Mouse (Mus musculus) CH12.LX (cell line): ENCODE measurements around the gene Dnaaf2. TPM values are rescaled to one million over a fixed set of nuclear protein-coding genes. Genes with fewer than 3 reads are reported as not detected.

Experiments
- DNase-seq: peaks from one replicate; pipeline ENCODE4 v3.0.0-alpha.2; 2013; ENCODE audit errors: extremely low read depth
- H3K27ac ChIP-seq: 2 replicates; pipeline ENCODE4 v1.5.1; 2012; ENCODE audit warnings: low read depth, mild to moderate bottlenecking, control low read depth, moderate library complexity; ENCODE audit not compliant: insufficient read depth
- H3K27me3 ChIP-seq: replicated peaks from 2 replicates; pipeline ENCODE3; 2012; ENCODE audit warnings: inconsistent platforms
- H3K36me3 ChIP-seq, 2 experiments: replicated peaks in 1 of 2; 2 replicates each; pipeline versions ENCODE3 to v1.6.1; 2012; ENCODE audit warnings: inconsistent platforms in 1 of 2, low read length in 1 of 2, mild to moderate bottlenecking in 1 of 2, mixed read lengths in 1 of 2, moderate library complexity in 1 of 2; ENCODE audit not compliant: control insufficient read depth in 1 of 2, insufficient read depth in 1 of 2
- H3K4me1 ChIP-seq, 2 experiments: 2 replicates each; pipeline ENCODE4 v1.6.1; 2012; ENCODE audit warnings: inconsistent platforms in 1 of 2, moderate library complexity in 1 of 2; ENCODE audit not compliant: insufficient read depth in 2 of 2, control insufficient read depth in 1 of 2
- H3K4me2 ChIP-seq: 2 replicates; pipeline ENCODE4 v1.6.1; 2012; ENCODE audit warnings: low read depth, mild to moderate bottlenecking, control low read depth; ENCODE audit not compliant: poor library complexity, insufficient read depth, severe bottlenecking
- H3K4me3 ChIP-seq, 3 experiments: fragments of 150-350 bp in 1 of 3; sonication (generic) in 1 of 3; replicated peaks in 1 of 3; 2 replicates each; pipeline versions ENCODE3 to v1.5.1; 2011 to 2012; ENCODE audit warnings: low read depth in 2 of 3, low read length in 2 of 3, mild to moderate bottlenecking in 2 of 3, moderate library complexity in 2 of 3, control low read depth in 1 of 3, improper control_type of control experiment in 1 of 3, inconsistent platforms in 1 of 3, mixed read lengths in 1 of 3; ENCODE audit not compliant: poor library complexity in 1 of 3
- H3K79me2 ChIP-seq: replicated peaks from 2 replicates; pipeline ENCODE4 v1.6.1; 2012; ENCODE audit warnings: mild to moderate bottlenecking, moderate library complexity; ENCODE audit not compliant: control insufficient read depth, poor library complexity, insufficient read depth, severe bottlenecking; ENCODE audit errors: extremely low read depth
- H3K9ac ChIP-seq: 2 replicates; pipeline ENCODE4 v1.6.1; 2012; ENCODE audit warnings: low read depth, mild to moderate bottlenecking, control low read depth, moderate library complexity; ENCODE audit not compliant: insufficient read depth
- H3K9me3 ChIP-seq: replicated peaks from 2 replicates; pipeline ENCODE3; 2012; ENCODE audit warnings: low read length, inconsistent platforms, mixed read lengths
- CHD2 ChIP-seq: IDR thresholded peaks from 2 replicates; pipeline ENCODE4 v1.6.1; 2011; ENCODE audit warnings: low read length, improper control_type of control experiment
- CTCF ChIP-seq, 2 experiments: IDR thresholded peaks in 1 of 2; conservative IDR thresholded peaks in 1 of 2; 2 replicates each; pipeline ENCODE4 v1.5.1; 2011 to 2012; ENCODE audit warnings: low read depth in 2 of 2, low read length in 2 of 2, improper control_type of control experiment in 1 of 2, inconsistent platforms in 1 of 2, mild to moderate bottlenecking in 1 of 2, moderate library complexity in 1 of 2
- E2F4 ChIP-seq: IDR thresholded peaks from 2 replicates; pipeline ENCODE4 v1.6.1; 2011; ENCODE audit warnings: low read depth, low read length, improper control_type of control experiment; ENCODE audit not compliant: insufficient replicate concordance
- ELF1 ChIP-seq: IDR thresholded peaks from 2 replicates; pipeline ENCODE4 v1.6.1; 2014; ENCODE audit warnings: low read depth, mild to moderate bottlenecking, inconsistent platforms, low read length, improper control_type of control experiment
- EP300 ChIP-seq: IDR thresholded peaks from 2 replicates; pipeline ENCODE4 v1.6.1; 2011; ENCODE audit warnings: low read length, improper control_type of control experiment
- HCFC1 ChIP-seq: IDR thresholded peaks from 2 replicates; pipeline ENCODE4 v1.6.1; 2012; ENCODE audit warnings: low read depth, mild to moderate bottlenecking, inconsistent platforms, low read length, improper control_type of control experiment
- IRF4 ChIP-seq: IDR thresholded peaks from 2 replicates; pipeline ENCODE4 v1.6.1; 2014; ENCODE audit warnings: low read depth, mild to moderate bottlenecking, inconsistent platforms, low read length, improper control_type of control experiment
- JUN ChIP-seq: IDR thresholded peaks from 2 replicates; pipeline ENCODE4 v1.6.1; 2011; ENCODE audit warnings: low read depth, mild to moderate bottlenecking, low read length, improper control_type of control experiment, moderate library complexity; ENCODE audit not compliant: insufficient read depth
- JUND ChIP-seq: conservative IDR thresholded peaks from 2 replicates; pipeline ENCODE4 v1.6.1; 2011; ENCODE audit warnings: low read depth, low read length, improper control_type of control experiment
- KAT2A ChIP-seq: IDR thresholded peaks from 2 replicates; pipeline ENCODE4 v1.6.1; 2012; ENCODE audit warnings: low read length, improper control_type of control experiment, inconsistent platforms; ENCODE audit not compliant: insufficient replicate concordance
- MAFK ChIP-seq: IDR thresholded peaks from 2 replicates; pipeline ENCODE4 v1.6.1; 2011; ENCODE audit warnings: low read length, improper control_type of control experiment; ENCODE audit not compliant: insufficient replicate concordance
- MAZ ChIP-seq: IDR thresholded peaks from 2 replicates; pipeline ENCODE4 v1.6.1; 2012; ENCODE audit warnings: low read depth, mild to moderate bottlenecking, inconsistent platforms, low read length, improper control_type of control experiment, moderate library complexity
- MEF2A ChIP-seq: IDR thresholded peaks from 2 replicates; pipeline ENCODE4 v1.6.1; 2014; ENCODE audit warnings: low read depth, mild to moderate bottlenecking, inconsistent platforms, low read length, improper control_type of control experiment, borderline replicate concordance
- MXI1 ChIP-seq: IDR thresholded peaks from 2 replicates; pipeline ENCODE4 v1.6.1; 2011; ENCODE audit warnings: mild to moderate bottlenecking, low read depth, low read length, improper control_type of control experiment
- NRF1 ChIP-seq: IDR thresholded peaks from 2 replicates; pipeline ENCODE4 v1.6.1; 2014; ENCODE audit warnings: low read depth, mild to moderate bottlenecking, inconsistent platforms, low read length, improper control_type of control experiment, moderate library complexity
- RCOR1 ChIP-seq: conservative IDR thresholded peaks from 2 replicates; pipeline ENCODE4 v1.6.1; 2012; ENCODE audit warnings: low read depth, mild to moderate bottlenecking, inconsistent platforms, low read length, improper control_type of control experiment
- SMC3 ChIP-seq: IDR thresholded peaks from 2 replicates; pipeline ENCODE4 v1.6.1; 2011; ENCODE audit warnings: low read depth, low read length, improper control_type of control experiment
- TBP ChIP-seq: conservative IDR thresholded peaks from 2 replicates; pipeline ENCODE4 v1.6.1; 2011; ENCODE audit warnings: low read depth, low read length, improper control_type of control experiment
- TCF12 ChIP-seq: IDR thresholded peaks from 2 replicates; pipeline ENCODE4 v1.6.1; 2014; ENCODE audit warnings: low read depth, mild to moderate bottlenecking, inconsistent platforms, low read length, improper control_type of control experiment
- UBTF ChIP-seq: IDR thresholded peaks from 2 replicates; pipeline ENCODE4 v1.6.1; 2012; ENCODE audit warnings: low read depth, mild to moderate bottlenecking, inconsistent platforms, low read length, improper control_type of control experiment, moderate library complexity
- USF1 ChIP-seq: IDR thresholded peaks from 2 replicates; pipeline ENCODE4 v1.6.1; 2014; ENCODE audit warnings: low read depth, mild to moderate bottlenecking, inconsistent platforms, low read length, improper control_type of control experiment
- USF2 ChIP-seq: conservative IDR thresholded peaks from 2 replicates; pipeline ENCODE4 v1.6.1; 2011; ENCODE audit warnings: low read depth, low read length, improper control_type of control experiment
- ZKSCAN1 ChIP-seq: IDR thresholded peaks from 2 replicates; pipeline ENCODE4 v1.6.1; 2012; ENCODE audit warnings: low read depth, inconsistent platforms, low read length, improper control_type of control experiment, borderline replicate concordance
- ZNF384 ChIP-seq: IDR thresholded peaks from 2 replicates; pipeline ENCODE4 v1.6.1; 2012; ENCODE audit warnings: low read depth, low read length, improper control_type of control experiment, inconsistent platforms
- dilution Hi-C: fragments of 300-500 bp; cut with MboI; formaldehyde crosslinking; loops from 2 replicates; pipeline ENCODE4 v1.14.3; 2020; ENCODE audit warnings: low sequenced_read_pairs; ENCODE audit not compliant: extremely low pct_unique_long_range_greater_than_20kb, extremely low pct_ligation_motif_present
- in situ Hi-C: fragments of 300-500 bp; cut with MboI; formaldehyde crosslinking; loops from 3 replicates; pipeline ENCODE4 v1.14.3; 2019; ENCODE audit warnings: low sequenced_read_pairs, low pct_ligation_motif_present, low pct_unique_long_range_greater_than_20kb, mixed read lengths
- polyA plus RNA-seq: library from polyadenylated mRNA; unstranded; fragments of >175 nt; gene quantifications from 2 replicates; pipeline ENCODE4 v1.2.1, GENCODE M21; 2012; ENCODE audit warnings: low read depth; ENCODE audit not compliant: insufficient read length
- total RNA-seq, 2 experiments: library from RNA; depleted of rRNA; stranded (reverse); fragments of 300-350 nt in 1 of 2; fragments of >200 nt in 1 of 2; gene quantifications; 2 replicates each; pipeline ENCODE4 v1.2.3; 2012 to 2014

Dnaaf2 gene
- total and polyA plus RNA-seq, 3 experiments: 3.7 to 26.6 (median 9.7) TPM

- in situ Hi-C loops (no loop called here), dilution Hi-C loops (no loop called here)
- H3K4me3 ChIP-seq: no peak overlapping the region
- no peak for DNase-seq
- H3K79me2 ChIP-seq: peaks cover 8% of the 10 kb centered on the region; the same call in 1 of the 2 replicates
- no peak overlapping the region for H3K4me2 ChIP-seq
- peaks cover 26 to 69% of the 10 kb centered on the region in 2 experiments for H3K36me3 ChIP-seq
- no peak overlapping the region for H3K9ac ChIP-seq
- H3K27ac ChIP-seq: no peak overlapping the region
- H3K27me3 ChIP-seq: no peaks in the 10 kb centered on the region
- peaks cover 4% of the 10 kb centered on the region in 2 experiments; a peak in 3 of 4 replicates for H3K4me1 ChIP-seq
- TF ChIP-seq CTCF (conservative IDR thresholded peaks at IDR 0.05 in 1 of 2, IDR thresholded peaks at IDR 0.05 in 1 of 2; ENCODE audit: low read depth in 2 of 2, low read length in 2 of 2): no peak
- TF ChIP-seq USF2: no peak
- TF ChIP-seq KAT2A: no peak
- no peak for TF ChIP-seq NRF1
- peaks cover 3% of the 10 kb centered on the region for H3K9me3 ChIP-seq
Measured at GRCm38 (mm10) chr12:69177526-69177925, 20.7 kb downstream of the Dnaaf2 start.

DNA sequence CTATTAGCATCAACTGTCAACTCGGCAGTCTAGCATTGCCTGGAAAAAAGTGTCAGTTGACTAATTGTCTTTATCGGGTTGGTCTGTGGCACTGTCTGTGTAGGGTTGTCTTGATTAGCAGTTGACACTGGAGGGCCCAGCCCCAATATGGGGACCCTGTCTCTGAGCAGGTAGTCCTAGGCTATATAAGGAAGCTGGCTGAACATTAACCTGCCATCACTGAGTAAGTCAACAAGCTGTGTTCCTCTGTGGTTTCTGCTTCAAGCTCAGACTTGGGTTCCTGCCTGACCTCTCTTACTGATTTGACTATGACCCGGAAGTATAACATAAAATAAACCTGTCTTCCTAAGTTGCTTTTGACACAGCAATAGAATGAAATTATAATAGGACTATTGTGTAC lies 22.3 kb downstream of the Dnaaf2 start:
- dilution Hi-C loops (no loop called here), in situ Hi-C loops (no loop called here)

GRCm38 (mm10) chr12:69171307-69171706 lies 26.9 kb downstream of the Dnaaf2 start:
- H3K27me3 ChIP-seq: no peaks in the 10 kb centered on the region
- no peak overlapping the region for H3K4me3 ChIP-seq
- peaks cover 3 to 20% of the 10 kb centered on the region in 2 experiments for H3K4me1 ChIP-seq
- H3K79me2 ChIP-seq: peaks cover 18% of the 10 kb centered on the region
- no peak overlapping the region for H3K9ac ChIP-seq
- no peak for TF ChIP-seq MEF2A
- TF ChIP-seq EP300: no peak
- no peak for TF ChIP-seq RCOR1
- no peak for TF ChIP-seq CTCF (conservative IDR thresholded peaks at IDR 0.05 in 1 of 2, IDR thresholded peaks at IDR 0.05 in 1 of 2; ENCODE audit: low read depth in 2 of 2, low read length in 2 of 2)
- TF ChIP-seq ELF1: no peak
- TF ChIP-seq HCFC1: no peak
- TF ChIP-seq JUND: no peak
- TF ChIP-seq ZNF384: no peak
- no peak for TF ChIP-seq TBP
- no peak for TF ChIP-seq ZKSCAN1
- no peak for DNase-seq
- in situ Hi-C loops (no loop called here), dilution Hi-C loops (no loop called here)
- H3K36me3 ChIP-seq: peaks cover 15 to 41% of the 10 kb centered on the region in 2 experiments
- H3K27ac ChIP-seq: no peak overlapping the region
- H3K9me3 ChIP-seq: no peaks in the 10 kb centered on the region
- no peak overlapping the region for H3K4me2 ChIP-seq

More for the DNA sequence above, 22.3 kb downstream of the Dnaaf2 start:
- no peak overlapping the region for H3K27ac ChIP-seq
- no peaks in the 10 kb centered on the region for H3K27me3 ChIP-seq
- DNase-seq: no peak
- H3K36me3 ChIP-seq: peaks cover 22 to 64% of the 10 kb centered on the region in 2 experiments
- H3K79me2 ChIP-seq: 0 out of 2 replicates have a peak, but pooled peaks cover 5% of the 10 kb centered on the region
- H3K4me2 ChIP-seq: no peak overlapping the region
- H3K4me3 ChIP-seq: no peak overlapping the region
- no peak overlapping the region for H3K9ac ChIP-seq
- peaks cover 0 to 4% of the 10 kb centered on the region in 2 experiments; a peak in 1 of 4 replicates for H3K4me1 ChIP-seq
- peaks cover 3% of the 10 kb centered on the region for H3K9me3 ChIP-seq
- no peak for TF ChIP-seq CTCF (conservative IDR thresholded peaks at IDR 0.05 in 1 of 2, IDR thresholded peaks at IDR 0.05 in 1 of 2; ENCODE audit: low read depth in 2 of 2, low read length in 2 of 2)
- no peak for TF ChIP-seq EP300
- TF ChIP-seq TCF12: no peak
- TF ChIP-seq SMC3: no peak
- no peak for TF ChIP-seq MXI1
- TF ChIP-seq MAZ: no peak
- no peak for TF ChIP-seq RCOR1
- no peak for TF ChIP-seq E2F4
- TF ChIP-seq IRF4: no peak
- TF ChIP-seq ZKSCAN1: no peak
- no peak for TF ChIP-seq CHD2
- TF ChIP-seq USF1: no peak
- no peak for TF ChIP-seq JUN
- no peak for TF ChIP-seq MAFK
- TF ChIP-seq ELF1: no peak
- no peak for TF ChIP-seq ZNF384
- no peak for TF ChIP-seq UBTF
